Mouse (Mus musculus) testis, adult 2 months (tissue): ENCODE data around the gene Gucd1. TPM values are rescaled to one million over a fixed set of nuclear protein-coding genes. Genes with fewer than 3 reads are reported as not detected.
A peak's percentile ranks its signal among the peaks of the same experiment; 100 is the strongest.
"Not testable (repeated sequence)": the region's sequence is repeated elsewhere in the genome, so short reads cannot be mapped to it uniquely, and the experiment has no call there.

Experiments
- H3K27ac ChIP-seq: fragments of 200-500 bp; 2 replicates; pipeline ENCODE4 v1.5.1; 2012; ENCODE audit warnings: low read depth, low read length; ENCODE audit not compliant: control insufficient read depth, insufficient read depth
- H3K27me3 ChIP-seq: fragments of 200-500 bp; 2 replicates; pipeline ENCODE4 v1.6.1; 2012; ENCODE audit warnings: mild to moderate bottlenecking, low read length, moderate library complexity; ENCODE audit not compliant: control insufficient read depth, insufficient read depth
- H3K36me3 ChIP-seq: fragments of 200-500 bp; 2 replicates; pipeline ENCODE4 v1.6.1; 2012; ENCODE audit warnings: mild to moderate bottlenecking, low read length; ENCODE audit not compliant: control insufficient read depth, insufficient read depth
- H3K4me1 ChIP-seq: fragments of 200-500 bp; 2 replicates; pipeline ENCODE4 v1.6.1; 2012; ENCODE audit warnings: low read length; ENCODE audit not compliant: control insufficient read depth, insufficient read depth
- H3K4me3 ChIP-seq: fragments of 200-500 bp; 2 replicates; pipeline ENCODE4 v1.5.1; 2012; ENCODE audit warnings: low read depth, mild to moderate bottlenecking, low read length, moderate library complexity, mixed read lengths; ENCODE audit not compliant: control insufficient read depth
- CTCF ChIP-seq: fragments of 200-500 bp; IDR thresholded peaks from 2 replicates; pipeline ENCODE4 v1.5.1; 2012; ENCODE audit warnings: low read depth, mild to moderate bottlenecking, inconsistent platforms, low read length, moderate library complexity; ENCODE audit not compliant: control insufficient read depth, insufficient read depth, insufficient replicate concordance
- POLR2A ChIP-seq: fragments of 200-500 bp; IDR thresholded peaks from 2 replicates; pipeline ENCODE4 v1.6.1; 2012; ENCODE audit warnings: low read depth, mild to moderate bottlenecking, inconsistent platforms, low read length, moderate library complexity; ENCODE audit not compliant: control insufficient read depth
- polyA plus RNA-seq: library from polyadenylated mRNA; depleted of rRNA; stranded (reverse); fragments of >200 nt; gene quantifications from 2 replicates; pipeline ENCODE4 v1.2.3, GENCODE M21; 2012; rRNA removed

Gucd1 gene
- 14.9 and 15.1 TPM in 2 replicates for polyA plus RNA-seq

DNA sequence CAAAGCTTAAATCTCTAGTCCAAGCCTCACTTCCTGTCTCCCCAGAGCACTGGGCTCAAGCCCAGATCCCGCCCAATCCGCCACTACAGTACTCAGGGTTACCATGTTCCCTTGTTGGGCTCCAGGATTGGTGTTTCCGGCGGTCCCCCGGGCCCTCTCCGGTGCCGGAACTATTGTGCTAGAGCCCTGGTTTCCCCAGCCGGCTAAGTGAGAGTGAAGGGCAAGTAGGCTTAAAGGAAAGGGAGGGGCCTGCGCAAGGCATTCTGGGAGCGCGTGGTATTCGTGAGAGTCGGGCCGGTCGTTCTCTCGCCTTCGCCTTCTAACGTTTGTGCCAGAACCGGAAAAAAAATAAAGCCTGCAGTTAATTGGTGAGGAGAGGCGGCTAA is at the start of gene Gucd1:
Gucd1 (minus strand) TSS at position 215 of the 386 bp plus-strand sequence.
- H3K36me3 ChIP-seq = peaks cover 2% of the 10 kb centered on the region
- TF ChIP-seq POLR2A = peak; percentile 91
- no peak for TF ChIP-seq CTCF
- H3K4me1 ChIP-seq = peaks cover 10% of the 10 kb centered on the region

DNA sequence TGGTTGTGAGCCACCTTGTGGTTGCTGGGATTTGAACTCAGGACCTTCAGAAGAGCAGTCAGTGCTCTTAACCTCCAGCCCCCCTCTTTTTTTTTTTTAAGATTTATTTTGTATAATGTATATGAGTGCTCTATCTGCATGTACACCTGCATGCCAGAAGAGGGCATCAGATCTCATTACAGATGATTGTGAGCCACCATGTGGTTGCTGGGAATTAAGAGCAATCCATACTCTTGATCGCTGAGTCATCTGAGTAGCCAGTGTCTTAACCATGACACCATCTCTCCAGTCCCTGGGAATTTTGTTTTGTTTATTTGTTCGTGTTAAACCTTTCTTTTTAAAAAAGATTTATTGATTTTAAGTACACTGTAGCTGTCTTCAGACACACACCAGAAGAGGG is 49.0 kb upstream of the Gucd1 start:
- H3K4me1 ChIP-seq, H3K27ac ChIP-seq, H3K36me3 ChIP-seq, H3K27me3 ChIP-seq, H3K4me3 ChIP-seq: not testable (repeated sequence)

More for the DNA sequence above, at the start of gene Gucd1:
- Histone ChIP-seq H3K4me3 (peak within 1 kb of the TSS; percentile 95), H3K27ac (peak within 1 kb of the TSS; percentile 98), H3K27me3 (no peaks in the 10 kb centered on the region)

DNA sequence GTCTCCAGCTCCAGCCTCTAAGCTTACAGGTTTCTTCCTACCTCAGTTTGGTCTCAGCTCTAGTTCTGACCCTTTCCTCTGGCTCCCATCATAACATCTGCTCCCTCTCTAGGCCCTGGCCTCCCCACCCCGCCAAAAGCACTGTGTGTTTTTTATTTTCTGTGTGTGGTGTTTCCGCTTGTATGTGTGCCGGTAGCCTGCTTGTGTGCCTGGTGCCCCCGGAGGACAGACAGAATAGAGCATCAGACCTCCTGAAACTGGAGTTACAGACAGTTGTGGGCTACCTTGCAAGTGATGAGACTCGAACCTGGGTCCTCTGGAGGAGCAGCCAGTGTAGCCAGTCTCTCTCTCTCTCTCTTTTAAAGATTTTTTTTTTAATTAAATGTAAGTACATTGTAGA is 48.5 kb upstream of the Gucd1 start:
- H3K27me3 ChIP-seq = no peaks in the 10 kb centered on the region
- H3K27ac ChIP-seq = no peak overlapping the region
- TF ChIP-seq POLR2A = no peak
- TF ChIP-seq CTCF = no peak

GRCm38 (mm10) chr10:75565906-75566305 is 48.1 kb upstream of the Gucd1 start:
- Histone ChIP-seq H3K4me1 (no peaks in the 10 kb centered on the region), H3K4me3 (no peak overlapping the region), H3K27me3 (no peaks in the 10 kb centered on the region), H3K27ac (no peak overlapping the region), H3K36me3 (no peaks in the 10 kb centered on the region)
- TF ChIP-seq POLR2A = no peak
- TF ChIP-seq CTCF = no peak

More for the DNA sequence above, 48.5 kb upstream of the Gucd1 start:
- Histone ChIP-seq H3K4me1 (no peaks in the 10 kb centered on the region), H3K4me3 (no peak overlapping the region), H3K36me3 (no peaks in the 10 kb centered on the region)

GRCm38 (mm10) chr10:75565436-75565835 is 47.7 kb upstream of the Gucd1 start:
- no peak overlapping the region for H3K27ac ChIP-seq
- H3K27me3 ChIP-seq = no peaks in the 10 kb centered on the region
- no peaks in the 10 kb centered on the region; the same call in 1 of the 2 replicates for H3K4me1 ChIP-seq
- no peaks in the 10 kb centered on the region for H3K36me3 ChIP-seq
- no peak overlapping the region for H3K4me3 ChIP-seq
- TF ChIP-seq POLR2A (no peak), CTCF (no peak)

DNA sequence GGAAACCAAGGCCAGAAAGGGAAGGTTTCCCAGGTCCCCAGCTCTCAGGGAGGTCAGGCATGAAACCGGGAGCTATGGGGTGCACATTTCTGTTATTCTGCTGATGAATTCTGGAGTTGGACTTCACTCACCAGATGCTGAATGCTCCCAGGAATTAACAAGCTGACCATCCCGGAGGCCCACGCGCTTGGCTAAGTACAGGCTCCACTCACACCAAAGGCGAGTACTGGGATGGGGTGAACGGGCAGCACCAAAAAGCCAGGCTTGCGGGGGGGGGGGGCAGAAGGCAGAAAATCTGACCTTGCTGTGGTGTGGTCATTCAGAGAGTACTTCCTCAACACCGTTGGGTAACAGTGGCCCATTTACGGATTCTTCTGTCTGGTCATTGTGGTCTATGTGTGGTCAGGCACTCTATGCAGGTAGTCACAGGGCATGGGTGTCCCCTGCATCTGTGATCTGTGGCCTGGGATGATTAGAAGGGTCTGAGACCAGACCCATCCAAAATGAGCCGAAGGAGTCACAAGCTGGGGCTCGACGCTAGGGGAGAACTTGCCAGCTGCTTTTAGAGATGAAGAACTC is 47.0 kb upstream of the Gucd1 start:
- TF ChIP-seq CTCF (no peak), POLR2A (no peak)
- no peak overlapping the region for H3K27ac ChIP-seq
- H3K36me3 ChIP-seq = no peaks in the 10 kb centered on the region
- no peaks in the 10 kb centered on the region for H3K27me3 ChIP-seq
- H3K4me3 ChIP-seq = no peak overlapping the region
- peaks cover 2% of the 10 kb centered on the region for H3K4me1 ChIP-seq

DNA sequence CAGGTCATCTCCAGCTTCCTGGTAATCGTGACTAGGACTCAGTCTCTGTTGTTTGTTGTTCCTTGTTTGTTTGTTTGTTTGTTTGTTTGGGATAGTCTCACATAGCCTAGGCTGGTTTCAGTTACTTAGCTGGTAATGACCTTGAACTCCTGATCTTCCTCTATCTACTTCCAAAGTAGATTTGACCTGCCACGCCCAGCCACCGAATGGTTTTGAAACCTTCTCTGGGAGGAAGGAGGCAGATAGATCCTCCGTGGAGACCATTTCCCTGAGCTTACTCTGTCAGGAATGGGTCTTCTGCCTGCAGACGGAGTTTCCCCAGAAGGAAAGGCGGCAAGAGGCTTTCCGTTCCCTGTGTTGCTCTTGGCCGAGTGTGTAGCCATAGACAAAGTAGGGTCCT is 44.8 kb upstream of the Gucd1 start:
- H3K36me3 ChIP-seq = no peaks in the 10 kb centered on the region
- no peaks in the 10 kb centered on the region for H3K27me3 ChIP-seq
- peaks cover 6% of the 10 kb centered on the region for H3K4me1 ChIP-seq
- TF ChIP-seq CTCF (no peak), POLR2A (no peak)
- no peak overlapping the region for H3K27ac ChIP-seq
- H3K4me3 ChIP-seq = no peak overlapping the region
